Mouse (Mus musculus) yolk sac, embryonic 10.5 days (tissue): Measurements from ENCODE around the gene Hsfy2.

Source experiments
- DNase-seq: peaks from one replicate; pipeline ENCODE4 v3.0.0-alpha.2; 2017; ENCODE audit warnings: low spot score

Gene Hsfy2

DNA sequence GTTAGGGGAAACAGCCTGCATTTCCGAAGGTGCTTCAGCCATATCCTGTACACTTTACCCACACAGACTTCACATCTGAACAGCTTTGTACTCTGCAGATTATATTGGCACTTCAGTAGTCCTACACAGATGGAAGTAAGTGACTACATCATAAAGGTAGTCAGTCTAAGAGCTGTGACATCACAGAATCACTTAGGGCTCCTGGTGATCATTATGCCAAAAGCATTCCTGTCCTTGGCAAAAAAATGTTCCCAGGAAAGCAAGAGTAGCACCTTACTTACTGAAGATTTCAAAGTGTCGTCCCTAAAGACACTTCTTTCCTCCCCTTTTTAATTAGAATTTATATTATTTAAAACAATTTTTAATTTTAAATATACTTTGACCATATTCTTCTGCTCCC, at the start of gene Hsfy2:
TSS of gene Hsfy2 (minus strand) at position 101 of the 400 bp plus-strand sequence.
- DNase-seq, result no peak

DNA sequence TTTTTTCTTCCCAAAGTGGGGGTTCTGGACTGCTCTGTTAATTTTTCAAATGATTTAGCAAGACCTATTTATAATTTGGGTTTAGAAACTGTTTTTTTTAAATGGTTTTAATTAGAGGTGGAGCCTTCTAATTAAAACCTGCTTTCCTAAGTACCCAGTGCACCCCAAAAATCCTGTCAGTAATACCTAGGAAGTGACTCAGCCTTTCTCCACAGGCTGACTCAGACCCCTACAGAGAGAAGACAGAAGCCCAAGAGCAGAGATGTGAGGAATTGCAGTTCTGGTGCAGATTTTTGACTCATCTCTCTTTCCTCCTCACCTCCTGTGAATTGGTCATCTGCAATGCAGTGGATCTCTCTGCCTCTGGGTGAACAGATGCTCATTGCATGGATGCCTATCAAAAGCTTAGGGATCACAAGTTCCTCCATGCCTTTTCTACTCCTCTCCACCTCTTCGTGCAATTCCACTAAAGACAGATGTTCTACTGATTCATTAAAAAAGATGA, 47.9 kb upstream of the Hsfy2 start:
- no peak for DNase-seq

DNA sequence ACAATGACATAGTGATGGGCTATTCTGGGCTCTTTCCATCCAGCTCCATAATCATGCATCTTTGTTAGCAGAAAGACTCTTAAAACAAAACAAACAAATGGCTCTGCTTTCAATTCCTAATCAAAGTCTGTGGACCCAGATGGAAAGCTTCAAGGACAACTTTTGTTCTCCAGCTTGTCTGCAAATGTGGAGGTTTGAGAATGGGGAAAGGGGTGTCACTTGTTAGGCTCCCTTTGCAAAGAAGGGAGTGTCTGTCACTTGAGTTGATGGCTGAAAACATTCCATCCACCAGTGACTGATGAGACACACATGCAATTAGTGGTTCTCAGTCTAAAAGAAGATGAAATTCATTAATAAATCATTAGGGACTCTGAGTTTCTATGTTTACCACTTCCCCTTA, 47.3 kb upstream of the Hsfy2 start:
- no peak for DNase-seq

DNA sequence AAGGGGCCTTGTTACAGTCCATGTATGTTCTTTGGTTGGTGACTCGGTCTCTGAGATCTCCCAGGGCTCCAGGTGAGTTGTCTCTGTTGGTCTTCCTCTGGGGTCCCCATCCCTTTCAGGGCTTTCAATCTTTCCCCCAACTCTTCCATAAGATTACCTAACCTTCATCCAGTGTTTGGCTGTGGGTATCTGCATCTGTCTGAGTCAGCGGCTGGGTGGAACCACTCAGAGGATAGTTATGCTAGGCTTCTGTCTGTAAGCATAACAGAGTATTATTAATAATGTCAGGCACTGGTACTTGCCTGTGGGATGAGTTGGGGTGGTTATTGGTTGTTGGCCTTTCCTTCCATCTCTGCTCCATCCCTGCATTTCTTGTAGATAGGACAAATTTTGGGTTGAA, 44.0 kb upstream of the Hsfy2 start:
- no peak for DNase-seq

DNA sequence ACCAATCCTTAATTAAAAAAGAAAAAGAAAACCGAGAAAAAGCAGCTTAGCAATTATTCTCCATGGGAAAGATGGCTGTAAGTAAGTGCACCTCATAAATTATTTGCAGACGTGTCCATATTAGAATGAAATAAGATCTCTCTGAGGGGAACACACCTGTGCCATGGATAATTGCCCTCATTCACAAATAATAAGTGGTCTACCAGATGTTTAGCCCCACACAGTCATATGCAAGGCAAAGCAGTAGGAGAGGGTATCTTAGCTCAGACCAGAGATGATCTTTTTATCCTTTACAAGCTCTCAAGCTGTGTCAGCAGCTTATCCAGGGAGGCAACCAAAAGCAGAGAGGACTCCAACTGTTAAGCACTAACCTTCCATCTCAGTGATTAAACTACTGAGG, 38.0 kb upstream of the Hsfy2 start:
- DNase-seq, result no peak

DNA sequence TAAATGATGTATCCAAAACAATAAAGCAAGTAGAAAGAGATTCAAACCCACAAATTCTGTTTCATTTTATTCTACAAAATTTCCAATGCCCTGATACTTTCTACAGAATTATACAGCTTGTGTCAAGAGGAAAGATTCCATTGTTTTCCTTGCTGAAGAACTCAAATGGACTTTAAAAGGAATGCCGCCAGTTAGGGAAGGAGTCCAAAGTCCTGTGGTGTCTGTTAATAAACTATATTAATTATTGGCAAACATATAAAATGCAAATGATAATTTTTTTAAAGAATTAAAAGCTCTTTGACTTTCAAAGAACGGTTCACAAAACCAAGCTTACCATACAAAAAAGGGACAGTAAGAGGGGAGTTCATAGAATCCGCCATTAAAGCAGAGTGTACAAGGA, 37.4 kb upstream of the Hsfy2 start:
- no peak for DNase-seq

DNA sequence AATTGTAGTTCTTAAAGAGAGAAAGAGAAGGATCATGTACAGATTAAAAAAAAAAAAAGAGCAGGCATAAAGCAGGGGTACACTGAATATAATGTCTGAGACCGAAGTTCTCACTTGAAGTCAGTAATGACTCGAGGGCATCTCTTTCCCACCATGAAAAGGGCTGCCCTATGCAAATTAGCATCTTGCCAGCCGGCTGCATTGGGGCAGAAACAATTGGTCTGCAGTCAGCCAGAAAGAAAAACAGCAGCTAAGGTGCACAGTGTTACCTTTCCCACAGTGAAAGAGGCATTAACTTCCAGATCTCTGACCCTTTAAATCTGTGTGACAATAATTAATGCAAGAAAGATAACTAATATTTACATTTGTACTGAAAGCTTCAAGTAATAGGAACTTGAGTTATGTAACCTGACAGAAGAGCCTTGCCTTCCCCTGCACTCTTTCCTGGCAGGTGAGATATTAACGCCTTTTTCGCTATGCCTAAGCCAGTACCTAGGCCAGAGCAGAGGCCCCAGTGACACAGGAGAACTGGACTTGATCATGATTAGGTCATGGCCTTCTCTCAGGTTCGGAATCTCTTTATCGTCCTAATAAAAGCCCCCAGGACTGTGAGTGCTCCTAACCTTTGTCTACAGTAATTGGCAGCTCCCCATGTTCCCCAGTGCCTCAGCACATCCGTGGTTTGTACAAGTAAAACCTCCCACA, 34.2 kb upstream of the Hsfy2 start:
- DNase-seq, result no peak

DNA sequence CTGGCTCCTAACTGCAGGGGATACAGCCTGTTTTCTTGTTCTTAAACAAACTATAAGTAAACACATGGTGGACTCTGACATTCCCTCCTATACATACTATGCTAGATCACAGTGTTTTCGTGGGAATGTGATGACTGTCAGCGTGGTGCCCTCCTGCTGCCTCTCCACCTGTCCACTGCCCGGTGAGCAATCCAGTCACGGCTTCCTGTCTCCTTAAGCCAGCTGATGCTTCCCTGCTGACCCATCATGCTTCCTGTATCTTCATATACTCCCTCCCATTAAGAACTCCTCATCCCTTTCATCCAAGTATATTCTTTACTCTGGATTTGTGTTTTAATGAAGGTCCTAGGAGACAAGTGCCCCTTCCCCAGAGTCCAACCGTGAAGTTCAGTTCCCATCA, 33.3 kb upstream of the Hsfy2 start:
- no peak for DNase-seq

DNA sequence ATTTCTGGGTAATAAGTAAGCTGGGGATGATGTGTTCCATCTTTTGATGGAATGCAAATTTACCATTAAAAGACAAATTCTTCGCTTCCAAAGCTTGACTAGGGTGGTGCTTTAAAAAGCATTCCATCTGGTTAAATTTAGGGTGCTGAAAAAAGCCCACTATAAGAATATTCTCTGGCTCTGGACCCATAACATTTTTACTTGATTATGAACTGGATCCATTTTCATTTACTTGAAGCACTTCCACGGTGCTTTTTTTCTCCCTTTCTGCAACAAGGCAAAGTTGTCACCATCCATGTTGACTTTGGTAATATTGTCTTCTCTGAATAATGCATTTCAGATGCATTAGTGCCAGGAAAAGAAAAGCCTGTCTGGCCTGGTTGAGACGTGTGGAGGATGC, 27.4 kb upstream of the Hsfy2 start:
- DNase-seq, result no peak

DNA sequence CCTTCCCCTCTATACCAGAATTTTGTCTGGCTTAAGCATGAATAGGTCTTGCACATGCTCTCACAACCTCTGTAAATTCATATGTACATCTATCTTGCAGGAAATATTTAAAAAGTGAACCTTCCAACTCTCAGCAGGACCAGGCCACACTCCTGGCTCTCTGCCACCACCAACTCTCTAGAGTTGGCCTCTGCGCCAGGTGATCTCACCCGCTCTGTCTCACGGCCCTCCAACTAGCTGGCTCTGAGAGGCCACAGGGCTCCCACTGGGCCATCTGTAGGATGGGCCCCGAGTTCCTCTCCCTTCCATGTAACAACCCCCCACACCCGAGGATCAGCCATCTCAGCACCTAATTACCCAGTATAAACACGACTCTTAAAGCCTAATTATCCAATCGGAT, 10.4 kb downstream of the Hsfy2 start:
- no peak for DNase-seq

DNA sequence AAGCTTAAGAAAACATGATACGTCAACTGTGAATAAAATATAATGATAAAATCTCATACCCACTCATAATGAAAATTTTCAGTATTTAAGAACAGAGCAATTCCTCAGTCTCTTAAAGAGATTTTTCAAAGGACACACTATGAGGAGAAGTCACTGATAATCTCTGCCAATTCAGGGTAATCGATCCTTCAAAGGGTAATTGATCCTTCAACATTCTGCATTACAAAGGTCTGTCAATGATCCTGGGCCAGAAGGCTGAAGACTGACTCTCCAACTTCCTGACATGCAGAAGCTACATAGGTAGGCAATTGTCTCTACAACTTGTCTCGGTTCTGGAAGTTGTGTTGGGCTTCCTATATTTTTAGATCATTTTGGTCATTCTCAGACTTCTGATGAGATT, 12.9 kb downstream of the Hsfy2 start:
- no peak for DNase-seq

DNA sequence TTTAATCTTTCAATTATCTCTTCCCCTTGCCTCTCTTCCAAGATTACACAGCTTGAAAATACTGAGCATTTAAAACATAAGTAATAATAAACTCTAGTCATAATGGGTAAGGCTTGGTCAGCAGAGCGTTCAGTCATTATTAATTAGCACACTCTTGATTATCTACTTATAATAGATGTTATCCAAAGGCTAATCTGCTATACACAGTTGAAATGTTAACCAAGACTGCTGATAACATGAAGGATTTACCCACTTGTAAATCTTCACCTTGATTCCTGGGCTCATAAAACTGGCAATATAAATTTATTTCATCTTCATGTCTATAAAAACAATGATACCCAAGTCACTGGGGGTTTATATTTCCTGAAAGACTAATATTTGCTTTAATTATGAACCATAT, 24.9 kb downstream of the Hsfy2 start:
- no peak for DNase-seq
